Mouse (Mus musculus): Measurements from ENCODE around the gene Gsap. TPM values are rescaled to one million over a fixed set of nuclear protein-coding genes. Genes with fewer than 3 reads are reported as not detected.

The Gsap gene
- polyA plus RNA-seq, 1 experiment from 2014 or later = 0.41 TPM

GRCm38 (mm10) chr5:21217453-21218294 is 31.6 kb downstream of the Gsap start:
- H3K27me3 ChIP-seq (replicated peaks) = no peaks in the 10 kb centered on the region
- no peak overlapping the region for H3K4me2 ChIP-seq
- no peak for ATAC-seq (ENCODE audit: insufficient number of reproducible peaks, low FRiP score)
- WGBS = 59% methylated on average over 14 of the region's 14 CpGs
- H3K4me3 ChIP-seq = no peak overlapping the region
- no peak overlapping the region for H3K27ac ChIP-seq (ENCODE audit: poor library complexity, severe bottlenecking)
- H3K36me3 ChIP-seq = no peaks in the 10 kb centered on the region
- H3K9ac ChIP-seq = no peak overlapping the region
- peaks cover 7% of the 10 kb centered on the region for H3K4me1 ChIP-seq (replicated peaks)
- no peaks in the 10 kb centered on the region for H3K9me3 ChIP-seq (replicated peaks)

- WGBS = 87% methylated on average over 6 of the region's 6 CpGs
- H3K9me3 ChIP-seq (replicated peaks) = peaks cover 4% of the 10 kb centered on the region; the same call in 1 of the 2 replicates
Measured at GRCm38 (mm10) chr5:21232876-21233275, 46.8 kb downstream of the Gsap start.

GRCm38 (mm10) chr5:21244575-21244974 is 58.5 kb downstream of the Gsap start:
- no peak overlapping the region for H3K27ac ChIP-seq (ENCODE audit: poor library complexity, severe bottlenecking)
- no peaks in the 10 kb centered on the region for H3K36me3 ChIP-seq
- WGBS = 82% methylated on average over 1 of the region's 1 CpGs
- H3K4me2 ChIP-seq = no peak overlapping the region
- H3K9me3 ChIP-seq (replicated peaks) = no peaks in the 10 kb centered on the region; the same call in 1 of the 2 replicates
- H3K27me3 ChIP-seq (replicated peaks) = no peaks in the 10 kb centered on the region
- H3K4me1 ChIP-seq (replicated peaks) = no peaks in the 10 kb centered on the region
- no peak overlapping the region for H3K9ac ChIP-seq
- ATAC-seq (ENCODE audit: insufficient number of reproducible peaks, low FRiP score) = no peak
- H3K4me3 ChIP-seq = no peak overlapping the region

More at GRCm38 (mm10) chr5:21232876-21233275, 46.8 kb downstream of the Gsap start:
- Histone ChIP-seq H3K4me3 (no peak overlapping the region), H3K4me2 (no peak overlapping the region), H3K36me3 (no peaks in the 10 kb centered on the region), H3K27ac (ENCODE audit: poor library complexity, severe bottlenecking) (no peak overlapping the region), H3K9ac (no peak overlapping the region), H3K27me3 (replicated peaks) (no peaks in the 10 kb centered on the region), H3K4me1 (replicated peaks) (no peaks in the 10 kb centered on the region)
- no peak for ATAC-seq (ENCODE audit: insufficient number of reproducible peaks, low FRiP score)

- Histone ChIP-seq H3K27me3 (replicated peaks) (no peaks in the 10 kb centered on the region), H3K4me1 (replicated peaks) (no peaks in the 10 kb centered on the region), H3K27ac (ENCODE audit: poor library complexity, severe bottlenecking) (no peak overlapping the region), H3K4me3 (no peak overlapping the region), H3K4me2 (no peak overlapping the region), H3K9ac (no peak overlapping the region), H3K9me3 (replicated peaks) (no peaks in the 10 kb centered on the region; the same call in 1 of the 2 replicates), H3K36me3 (no peaks in the 10 kb centered on the region)
- 67% methylated on average over 1 of the region's 1 CpGs for WGBS
- ATAC-seq (ENCODE audit: insufficient number of reproducible peaks, low FRiP score) = no peak
Measured at GRCm38 (mm10) chr5:21245241-21245640, 59.2 kb downstream of the Gsap start.

- no peak overlapping the region for H3K9ac ChIP-seq
- H3K36me3 ChIP-seq = no peaks in the 10 kb centered on the region
- no peak for ATAC-seq (ENCODE audit: insufficient number of reproducible peaks, low FRiP score)
- H3K9me3 ChIP-seq (replicated peaks) = no peaks in the 10 kb centered on the region; the same call in 1 of the 2 replicates
- no peaks in the 10 kb centered on the region for H3K27me3 ChIP-seq (replicated peaks)
- WGBS = 68% methylated on average over 6 of the region's 6 CpGs
- no peak overlapping the region for H3K4me3 ChIP-seq
- no peaks in the 10 kb centered on the region for H3K4me1 ChIP-seq (replicated peaks)
- H3K4me2 ChIP-seq = no peak overlapping the region
- H3K27ac ChIP-seq (ENCODE audit: poor library complexity, severe bottlenecking) = no peak overlapping the region
Measured at GRCm38 (mm10) chr5:21246794-21247193, 60.7 kb downstream of the Gsap start.

- H3K4me3 ChIP-seq = no peak overlapping the region
- WGBS = 59% methylated on average over 2 of the region's 2 CpGs
- no peak for ATAC-seq (ENCODE audit: insufficient number of reproducible peaks, low FRiP score)
- H3K27ac ChIP-seq (ENCODE audit: poor library complexity, severe bottlenecking) = no peak overlapping the region
- H3K27me3 ChIP-seq (replicated peaks) = no peaks in the 10 kb centered on the region
- no peak overlapping the region for H3K9ac ChIP-seq
- H3K4me2 ChIP-seq = no peak overlapping the region
- no peaks in the 10 kb centered on the region for H3K36me3 ChIP-seq
- H3K9me3 ChIP-seq (replicated peaks) = no peaks in the 10 kb centered on the region; the same call in 1 of the 2 replicates
- no peaks in the 10 kb centered on the region for H3K4me1 ChIP-seq (replicated peaks)
Measured at GRCm38 (mm10) chr5:21247916-21248315, 61.9 kb downstream of the Gsap start.

GRCm38 (mm10) chr5:21248834-21249233 is 62.8 kb downstream of the Gsap start:
- Histone ChIP-seq H3K4me1 (replicated peaks) (no peaks in the 10 kb centered on the region), H3K36me3 (no peaks in the 10 kb centered on the region), H3K4me3 (no peak overlapping the region), H3K27me3 (replicated peaks) (no peaks in the 10 kb centered on the region), H3K9ac (no peak overlapping the region), H3K4me2 (no peak overlapping the region), H3K9me3 (replicated peaks) (no peaks in the 10 kb centered on the region), H3K27ac (ENCODE audit: poor library complexity, severe bottlenecking) (no peak overlapping the region)
- WGBS = 55% methylated on average over 5 of the region's 5 CpGs
- ATAC-seq (ENCODE audit: insufficient number of reproducible peaks, low FRiP score) = no peak

GRCm38 (mm10) chr5:21254731-21255525 is 68.9 kb downstream of the Gsap start:
- Histone ChIP-seq H3K4me3 (no peak overlapping the region), H3K27me3 (replicated peaks) (no peaks in the 10 kb centered on the region), H3K4me1 (replicated peaks) (0 out of 2 replicates have a peak, but pooled peaks cover 2% of the 10 kb centered on the region), H3K9ac (no peak overlapping the region), H3K4me2 (no peak overlapping the region), H3K36me3 (no peaks in the 10 kb centered on the region), H3K9me3 (replicated peaks) (no peaks in the 10 kb centered on the region), H3K27ac (ENCODE audit: poor library complexity, severe bottlenecking) (no peak overlapping the region)
- 85% methylated on average over 12 of the region's 12 CpGs for WGBS
- ATAC-seq (ENCODE audit: insufficient number of reproducible peaks, low FRiP score) = no peak

GRCm38 (mm10) chr5:21255551-21256132 is 69.6 kb downstream of the Gsap start:
- Histone ChIP-seq H3K4me3 (no peak overlapping the region), H3K9ac (no peak overlapping the region), H3K36me3 (no peaks in the 10 kb centered on the region), H3K27ac (ENCODE audit: poor library complexity, severe bottlenecking) (no peak overlapping the region), H3K27me3 (replicated peaks) (no peaks in the 10 kb centered on the region), H3K9me3 (replicated peaks) (no peaks in the 10 kb centered on the region), H3K4me2 (no peak overlapping the region), H3K4me1 (replicated peaks) (0 out of 2 replicates have a peak, but pooled peaks cover 2% of the 10 kb centered on the region)
- 79% methylated on average over 5 of the region's 5 CpGs for WGBS
- no peak for ATAC-seq (ENCODE audit: insufficient number of reproducible peaks, low FRiP score)

GRCm38 (mm10) chr5:21257126-21257525 is 71.1 kb downstream of the Gsap start:
- Histone ChIP-seq H3K27me3 (replicated peaks) (no peaks in the 10 kb centered on the region), H3K4me2 (no peak overlapping the region), H3K27ac (ENCODE audit: poor library complexity, severe bottlenecking) (no peak overlapping the region), H3K4me1 (replicated peaks) (0 out of 2 replicates have a peak, but pooled peaks cover 8% of the 10 kb centered on the region), H3K9me3 (replicated peaks) (no peaks in the 10 kb centered on the region), H3K9ac (no peak overlapping the region), H3K4me3 (no peak overlapping the region), H3K36me3 (no peaks in the 10 kb centered on the region)
- WGBS = 39% methylated on average over 4 of the region's 4 CpGs
- ATAC-seq (ENCODE audit: insufficient number of reproducible peaks, low FRiP score) = no peak

GRCm38 (mm10) chr5:21257806-21258205 is 71.8 kb downstream of the Gsap start:
- 65% methylated on average over 6 of the region's 6 CpGs for WGBS
- H3K9ac ChIP-seq = no peak overlapping the region
- no peak overlapping the region for H3K4me3 ChIP-seq
- no peak overlapping the region for H3K27ac ChIP-seq (ENCODE audit: poor library complexity, severe bottlenecking)
- no peak overlapping the region for H3K4me2 ChIP-seq
- ATAC-seq (ENCODE audit: insufficient number of reproducible peaks, low FRiP score) = no peak
- 0 out of 2 replicates have a peak, but pooled peaks cover 8% of the 10 kb centered on the region for H3K4me1 ChIP-seq (replicated peaks)
- no peaks in the 10 kb centered on the region for H3K36me3 ChIP-seq
- no peaks in the 10 kb centered on the region for H3K9me3 ChIP-seq (replicated peaks)
- no peaks in the 10 kb centered on the region for H3K27me3 ChIP-seq (replicated peaks)
